Mouse (Mus musculus) midbrain, postnatal 0 days (tissue): ENCODE measurements around the gene Srrm1. TPM values are rescaled to one million over a fixed set of nuclear protein-coding genes. Genes with fewer than 3 reads are reported as not detected.

Experiments used
- ATAC-seq: fragments of 200-750 bp; cut with Nextera tagmentation; 2 replicates; pipeline ENCODE4 v1.8.0; 2017; ENCODE audit warnings: moderate number of reproducible peaks, mild to moderate bottlenecking, moderate TSS enrichment, moderate library complexity; ENCODE audit not compliant: low FRiP score
- DNase-seq: peaks from one replicate; pipeline ENCODE4 v3.0.0-alpha.2; 2015; ENCODE audit warnings: low spot score
- H3K27ac ChIP-seq: fragments of 300-500 bp; sonication (generic); 2 replicates; pipeline ENCODE4 v1.5.1; 2014; ENCODE audit warnings: low read depth, mild to moderate bottlenecking, low read length, mixed read lengths
- H3K27me3 ChIP-seq: fragments of 300-500 bp; sonication (generic); 2 replicates; pipeline ENCODE4 v1.6.1; 2014; ENCODE audit warnings: low read length, control low read depth, mixed read lengths; ENCODE audit not compliant: insufficient read depth
- H3K36me3 ChIP-seq: fragments of 300-500 bp; sonication (generic); 2 replicates; pipeline ENCODE4 v1.6.1; 2014; ENCODE audit warnings: low read length, control low read depth, mixed read lengths; ENCODE audit not compliant: insufficient read depth
- H3K4me1 ChIP-seq: fragments of 300-500 bp; sonication (generic); 2 replicates; pipeline ENCODE4 v1.6.1; 2014; ENCODE audit warnings: mild to moderate bottlenecking, control low read depth, antibody characterized with exemption, low read length, mixed read lengths; ENCODE audit not compliant: insufficient read depth
- H3K4me2 ChIP-seq: fragments of 300-500 bp; sonication (generic); 2 replicates; pipeline ENCODE4 v1.6.1; 2014; ENCODE audit warnings: low read depth, mild to moderate bottlenecking, low read length, mixed read lengths; ENCODE audit not compliant: poor library complexity, severe bottlenecking
- H3K4me3 ChIP-seq: fragments of 300-500 bp; sonication (generic); 2 replicates; pipeline ENCODE4 v1.5.1; 2014; ENCODE audit warnings: low read depth, mild to moderate bottlenecking, low read length, moderate library complexity
- H3K9ac ChIP-seq: fragments of 300-500 bp; sonication (generic); replicated peaks from 2 replicates; pipeline ENCODE4 v1.6.1; 2014; ENCODE audit warnings: mild to moderate bottlenecking, low read length, moderate library complexity, mixed read lengths; ENCODE audit not compliant: poor library complexity, severe bottlenecking
- H3K9me3 ChIP-seq: fragments of 300-500 bp; sonication (generic); 2 replicates; pipeline ENCODE4 v1.6.1; 2016; ENCODE audit warnings: low read length, control low read depth
- CTCF ChIP-seq: IDR thresholded peaks from 2 replicates; pipeline ENCODE4 v1.5.1; 2016; ENCODE audit warnings: antibody characterized with exemption, mild to moderate bottlenecking
- WGBS: fragments of 180-500 bp; shearing (Covaris S2); extraction: QIAGEN DNeasy Blood & Tissue Kit; methylation state at CpG from one replicate; pipeline ENCODE4 v1.1.7; 2014; 5-methylcytosine and 5-hydroxymethylcytosine counted together
- polyA plus RNA-seq: library from polyadenylated mRNA; unstranded; fragments of >200 nt; fragmentation: Nextera tagmentation; extraction: Ambion mirVana; gene quantifications from 2 replicates; pipeline ENCODE4 v1.2.1, GENCODE M21; 2015
- total RNA-seq: library from RNA; depleted of rRNA; stranded (reverse); fragments of >200 nt; gene quantifications from 2 replicates; pipeline ENCODE4 v1.2.3, GENCODE M21; 2014

Srrm1 gene
- total and polyA plus RNA-seq, 2 experiments from 2014 or later: 40.1 to 173 TPM

- no peaks in the 10 kb centered on the region for H3K27me3 ChIP-seq
- no peak for ATAC-seq
- no peak for TF ChIP-seq CTCF
- WGBS: 82% methylated on average over 8 of the region's 8 CpGs
- no peak overlapping the region for H3K4me2 ChIP-seq
- no peaks in the 10 kb centered on the region for H3K4me1 ChIP-seq
- H3K9ac ChIP-seq: no peak overlapping the region
- H3K36me3 ChIP-seq: peaks cover 58% of the 10 kb centered on the region
- no peaks in the 10 kb centered on the region for H3K9me3 ChIP-seq
- no peak for DNase-seq
- H3K27ac ChIP-seq: no peak overlapping the region
- no peak overlapping the region for H3K4me3 ChIP-seq
These were observed 30.1 kb downstream of the Srrm1 start for GRCm38 (mm10) chr4:135323021-135323420.

DNA sequence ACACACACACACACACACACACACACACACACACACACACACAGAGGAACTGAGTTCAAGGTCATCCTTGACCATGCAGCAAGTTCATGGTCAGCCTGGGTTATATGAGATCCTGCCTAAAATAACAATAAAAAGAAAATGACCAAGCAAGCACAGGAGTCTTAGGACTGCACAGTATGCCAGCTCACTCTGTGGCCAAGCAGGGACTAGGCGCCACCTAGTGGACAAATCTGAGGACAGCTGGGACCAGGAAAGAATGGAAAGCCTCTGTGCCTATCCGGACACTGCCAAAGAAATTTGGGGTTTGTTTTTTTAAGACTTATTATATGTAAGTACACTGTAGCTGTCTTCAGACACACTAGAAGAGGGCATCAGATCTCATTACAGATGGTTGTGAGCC lies 35.2 kb downstream of the Srrm1 start:
- no peaks in the 10 kb centered on the region for H3K9me3 ChIP-seq
- H3K9ac ChIP-seq: no peak overlapping the region
- H3K4me2 ChIP-seq: no peak overlapping the region
- TF ChIP-seq CTCF: peak; percentile 97
- no peak overlapping the region for H3K4me3 ChIP-seq
- no peaks in the 10 kb centered on the region for H3K27me3 ChIP-seq
- no peak overlapping the region for H3K27ac ChIP-seq
- ATAC-seq (peak; percentile 73; the same call in 1 of the 2 replicates), DNase-seq (peak; percentile 86)
- no peaks in the 10 kb centered on the region for H3K4me1 ChIP-seq
- WGBS: 17% methylated on average over 2 of the region's 2 CpGs
- H3K36me3 ChIP-seq: peaks cover 35% of the 10 kb centered on the region

DNA sequence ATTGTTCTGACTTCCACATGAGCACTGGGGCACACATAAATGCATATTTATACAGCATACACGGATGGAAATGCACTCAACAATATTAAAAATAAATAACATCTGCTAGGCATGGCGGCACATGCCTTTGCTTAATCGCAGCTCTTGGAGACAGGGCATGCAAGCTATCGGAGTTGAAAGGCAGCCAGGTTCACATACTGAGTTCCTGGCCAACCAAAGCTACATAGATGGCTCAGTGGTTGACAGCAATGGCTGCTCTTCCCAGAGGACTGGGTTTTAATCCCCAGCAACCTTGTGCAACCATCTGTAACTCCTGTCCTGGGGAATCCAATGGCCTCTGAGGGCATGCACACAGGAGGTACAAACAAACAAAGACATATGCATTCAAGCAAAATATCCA lies 35.6 kb downstream of the Srrm1 start:
- peaks cover 30% of the 10 kb centered on the region for H3K36me3 ChIP-seq
- no peaks in the 10 kb centered on the region for H3K4me1 ChIP-seq
- ATAC-seq (no peak), DNase-seq (no peak)
- no peak overlapping the region for H3K27ac ChIP-seq
- H3K27me3 ChIP-seq: no peaks in the 10 kb centered on the region
- no peak overlapping the region for H3K4me2 ChIP-seq
- H3K9me3 ChIP-seq: no peaks in the 10 kb centered on the region
- no peak overlapping the region for H3K4me3 ChIP-seq
- WGBS: 81% methylated on average over 4 of the region's 4 CpGs
- no peak for TF ChIP-seq CTCF
- no peak overlapping the region for H3K9ac ChIP-seq

- peaks cover 14% of the 10 kb centered on the region; the same call in 1 of the 2 replicates for H3K36me3 ChIP-seq
- DNase-seq: no peak
- no peak overlapping the region for H3K9ac ChIP-seq
- H3K27me3 ChIP-seq: no peaks in the 10 kb centered on the region
- no peak overlapping the region for H3K27ac ChIP-seq
- ATAC-seq: no peak
- no peak overlapping the region for H3K4me2 ChIP-seq
- H3K4me3 ChIP-seq: no peak overlapping the region
- no peaks in the 10 kb centered on the region for H3K4me1 ChIP-seq
- H3K9me3 ChIP-seq: no peaks in the 10 kb centered on the region
- 97% methylated on average over 9 of the region's 9 CpGs for WGBS
- no peak for TF ChIP-seq CTCF
These were observed 37.8 kb downstream of the Srrm1 start for GRCm38 (mm10) chr4:135315287-135315686.

DNA sequence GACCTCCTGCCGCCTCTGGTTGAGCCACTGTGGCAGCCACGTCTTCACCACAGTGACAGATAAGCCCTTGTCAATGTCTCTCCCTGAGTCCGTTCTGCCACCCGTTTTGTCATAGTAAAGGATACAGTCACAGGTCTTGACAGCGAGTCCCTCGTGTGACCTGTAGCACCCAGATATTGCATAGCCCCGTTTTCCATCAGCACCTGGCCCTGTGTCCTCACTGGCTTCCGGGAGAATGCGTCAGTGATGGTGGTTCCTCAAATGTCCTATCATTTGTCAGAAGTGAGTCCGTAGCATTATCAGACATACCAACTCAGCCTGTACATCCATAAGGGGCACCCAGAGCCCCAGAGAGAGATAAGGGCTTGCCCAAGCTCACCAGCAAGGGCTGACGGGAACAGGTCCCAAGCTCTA lies 38.7 kb downstream of the Srrm1 start:
- no peaks in the 10 kb centered on the region for H3K27me3 ChIP-seq
- H3K9ac ChIP-seq: no peak overlapping the region
- H3K4me1 ChIP-seq: no peaks in the 10 kb centered on the region
- no peak overlapping the region for H3K27ac ChIP-seq
- no peak overlapping the region for H3K4me3 ChIP-seq
- peaks cover 9% of the 10 kb centered on the region; the same call in 1 of the 2 replicates for H3K36me3 ChIP-seq
- no peak overlapping the region for H3K4me2 ChIP-seq
- no peaks in the 10 kb centered on the region for H3K9me3 ChIP-seq
- DNase-seq (no peak), ATAC-seq (no peak)
- WGBS: 83% methylated on average over 11 of the region's 11 CpGs
- TF ChIP-seq CTCF: no peak

DNA sequence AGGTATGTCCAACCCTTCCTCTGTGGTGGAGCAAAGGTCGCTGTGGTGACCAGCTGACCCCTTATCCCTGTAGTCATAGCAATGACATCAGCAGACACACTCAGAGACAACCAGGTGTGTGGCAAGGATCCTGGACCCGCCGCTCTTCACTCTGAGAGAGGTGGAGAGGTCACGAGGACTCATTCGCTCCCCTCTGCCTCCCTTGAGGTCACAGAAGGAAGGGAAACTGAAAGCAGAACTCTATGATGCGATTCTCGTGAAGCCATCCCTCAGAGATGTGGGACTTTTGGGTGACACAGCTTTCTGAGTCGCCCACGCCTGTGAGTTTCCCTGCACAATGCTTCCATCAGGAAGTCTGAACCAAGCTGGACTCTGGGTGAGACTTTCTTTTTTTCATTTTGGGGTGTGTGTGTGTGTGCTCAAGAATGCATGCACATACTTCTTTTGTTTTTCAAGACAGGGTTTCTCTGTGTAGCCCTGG lies 39.3 kb downstream of the Srrm1 start:
- Histone ChIP-seq H3K36me3 (peaks cover 9% of the 10 kb centered on the region; the same call in 1 of the 2 replicates), H3K4me3 (no peak overlapping the region), H3K4me1 (no peaks in the 10 kb centered on the region), H3K9ac (no peak overlapping the region), H3K9me3 (no peaks in the 10 kb centered on the region), H3K27ac (no peak overlapping the region), H3K4me2 (no peak overlapping the region), H3K27me3 (no peaks in the 10 kb centered on the region)
- TF ChIP-seq CTCF: no peak
- DNase-seq (no peak), ATAC-seq (no peak)
- 87% methylated on average over 9 of the region's 9 CpGs for WGBS
